Mouse (Mus musculus) spleen, postnatal 14 days (tissue): ENCODE measurements around the gene Adamts6.

Source experiments
- DNase-seq, 2 experiments: peaks; one replicate each; pipeline ENCODE4 v3.0.0; 2021 to 2022; ENCODE audit warnings: low spot score in 2 of 2

Adamts6 gene

GRCm38 (mm10) chr13:104516766-104517364, 229.2 kb downstream of the Adamts6 start:
- DNase-seq, result no peak

- no peak for DNase-seq
Measured at GRCm38 (mm10) chr13:104517638-104518311, 230.1 kb downstream of the Adamts6 start.

GRCm38 (mm10) chr13:104518312-104519005, 230.8 kb downstream of the Adamts6 start:
- DNase-seq, result no peak

- no peak for DNase-seq
Measured at GRCm38 (mm10) chr13:104519006-104519695, 231.5 kb downstream of the Adamts6 start.

GRCm38 (mm10) chr13:104519981-104520380, 232.3 kb downstream of the Adamts6 start:
- no peak for DNase-seq

GRCm38 (mm10) chr13:104520461-104520860, 232.8 kb downstream of the Adamts6 start:
- DNase-seq, result no peak

- no peak for DNase-seq
Measured at GRCm38 (mm10) chr13:104521532-104521931, 233.9 kb downstream of the Adamts6 start.

- no peak for DNase-seq
Measured at GRCm38 (mm10) chr13:104525656-104526055, 238.0 kb downstream of the Adamts6 start.

GRCm38 (mm10) chr13:104529238-104529637, 241.6 kb downstream of the Adamts6 start:
- no peak for DNase-seq

- no peak for DNase-seq
Measured at GRCm38 (mm10) chr13:104531841-104532240, 244.2 kb downstream of the Adamts6 start.

- no peak for DNase-seq
Measured at GRCm38 (mm10) chr13:104532723-104533122, 245.1 kb downstream of the Adamts6 start.

GRCm38 (mm10) chr13:104533806-104534495, 246.3 kb downstream of the Adamts6 start:
- DNase-seq, result no peak

GRCm38 (mm10) chr13:104540861-104541398, 253.3 kb downstream of the Adamts6 start:
- DNase-seq, result no peak

- DNase-seq, result no peak
Measured at GRCm38 (mm10) chr13:104542123-104542758, 254.6 kb downstream of the Adamts6 start.

GRCm38 (mm10) chr13:104542759-104543141, 255.1 kb downstream of the Adamts6 start:
- DNase-seq, result no peak
